Mouse (Mus musculus): ENCODE measurements around the gene Adipor2.

DNA sequence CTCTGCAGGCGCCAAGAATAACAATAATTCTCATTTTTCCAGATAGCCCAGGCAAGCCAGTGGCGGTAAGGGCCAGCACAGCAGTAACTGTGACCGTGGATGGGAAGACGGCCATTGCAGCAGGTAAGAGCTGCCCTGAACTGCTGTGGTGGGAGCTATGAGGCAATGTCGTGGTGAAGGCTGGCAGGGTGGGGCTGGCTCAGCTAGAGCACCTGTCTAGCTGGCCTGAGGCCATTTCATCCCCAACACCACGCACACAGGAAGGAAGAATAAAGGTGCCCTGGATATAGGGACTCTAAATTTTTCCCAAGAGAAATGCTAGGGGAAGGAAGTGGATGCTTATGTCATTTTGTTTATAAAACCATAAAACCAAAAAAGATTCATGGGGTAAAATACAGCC lies 105.1 kb downstream of the Adipor2 start:
- TF ChIP-seq CTCF (IDR thresholded peaks at IDR 0.05; ENCODE audit: low read depth, low read length) (no peak), POLR2A (IDR thresholded peaks at IDR 0.05; ENCODE audit: extremely low read depth, insufficient read depth, low read length) (no peak)
